Mouse (Mus musculus): ENCODE results near the gene Sv2c. TPM values are rescaled to one million over a fixed set of nuclear protein-coding genes. Genes with fewer than 3 reads are reported as not detected.

Sv2c gene
- polyA plus RNA-seq, 2 experiments, result 0.02 to 0.18 TPM

GRCm38 (mm10) chr13:95965162-95965561, 167.2 kb downstream of the Sv2c start:
- H3K4me3 ChIP-seq (ENCODE audit: insufficient read depth in 1 of 2, low read depth in 2 of 2, low read length in 2 of 2), result no peak overlapping the region
- ATAC-seq (ENCODE audit: insufficient read depth), result peak; percentile 89
- peak; percentile 77 to 87 (median 80) for DNase-seq (ENCODE audit: low read depth in 3 of 3, low spot score in 3 of 3)
- peak overlapping the region; percentile 87 for H3K27ac ChIP-seq
- no peaks in the 10 kb centered on the region for H3K27me3 ChIP-seq (ENCODE audit: control insufficient read depth, insufficient read depth, low read length)
- peak overlapping the region; percentile 42 for H3K9ac ChIP-seq (replicated peaks)
- 12% methylated on average over 10 of the region's 10 CpGs for WGBS (ENCODE audit: insufficient replicate concordance)
- peak overlapping the region; percentile 63 for H3K4me2 ChIP-seq (ENCODE audit: low read depth)
- H3K4me1 ChIP-seq (replicated peaks; ENCODE audit: control insufficient read depth in 2 of 2, insufficient read depth in 2 of 2, low read length in 1 of 2), result peaks cover 49 to 54% of the 10 kb centered on the region in 2 experiments
- TF ChIP-seq CTCF (IDR thresholded peaks at IDR 0.05; ENCODE audit: low read depth) (no peak), EP300 (IDR thresholded peaks at IDR 0.05; ENCODE audit: low read depth) (peak; percentile 91)
- H3K9me3 ChIP-seq (ENCODE audit: control insufficient read depth, low read length), result no peaks in the 10 kb centered on the region
- H3K36me3 ChIP-seq (replicated peaks; ENCODE audit: control insufficient read depth, insufficient read depth, low read depth), result no peaks in the 10 kb centered on the region

- no peaks in the 10 kb centered on the region for H3K36me3 ChIP-seq (replicated peaks; ENCODE audit: control insufficient read depth, insufficient read depth, low read depth)
- TF ChIP-seq CTCF (IDR thresholded peaks at IDR 0.05; ENCODE audit: low read depth) (no peak), EP300 (IDR thresholded peaks at IDR 0.05; ENCODE audit: low read depth) (no peak)
- H3K4me1 ChIP-seq (replicated peaks; ENCODE audit: control insufficient read depth in 2 of 2, insufficient read depth in 2 of 2, low read length in 1 of 2), result peaks cover 52 to 58% of the 10 kb centered on the region in 2 experiments
- no peak for ATAC-seq (ENCODE audit: insufficient read depth)
- peak overlapping the region; percentile 63 for H3K4me2 ChIP-seq (ENCODE audit: low read depth)
- 36% methylated on average over 8 of the region's 8 CpGs for WGBS (ENCODE audit: insufficient replicate concordance)
- no peak for DNase-seq (ENCODE audit: low read depth in 3 of 3, low spot score in 3 of 3)
- H3K27me3 ChIP-seq (ENCODE audit: control insufficient read depth, insufficient read depth, low read length), result no peaks in the 10 kb centered on the region
- peak overlapping the region; percentile 42 for H3K9ac ChIP-seq (replicated peaks)
- H3K9me3 ChIP-seq (ENCODE audit: control insufficient read depth, low read length), result no peaks in the 10 kb centered on the region
- no peak overlapping the region for H3K4me3 ChIP-seq (ENCODE audit: insufficient read depth in 1 of 2, low read depth in 2 of 2, low read length in 2 of 2)
- H3K27ac ChIP-seq, result peak overlapping the region; percentile 87
Observed at GRCm38 (mm10) chr13:95964226-95964625, 168.2 kb downstream of the Sv2c start.

- TF ChIP-seq EP300 (IDR thresholded peaks at IDR 0.05; ENCODE audit: low read depth), result no peak
- TF ChIP-seq CTCF (IDR thresholded peaks at IDR 0.05; ENCODE audit: low read depth), result no peak
- Histone ChIP-seq H3K4me3 (ENCODE audit: insufficient read depth in 1 of 2, low read depth in 2 of 2, low read length in 2 of 2) (no peak overlapping the region), H3K4me2 (ENCODE audit: low read depth) (no peak overlapping the region), H3K27me3 (ENCODE audit: control insufficient read depth, insufficient read depth, low read length) (no peaks in the 10 kb centered on the region), H3K36me3 (replicated peaks; ENCODE audit: control insufficient read depth, insufficient read depth, low read depth) (no peaks in the 10 kb centered on the region), H3K27ac (peak overlapping the region; percentile 87), H3K4me1 (replicated peaks; ENCODE audit: control insufficient read depth in 2 of 2, insufficient read depth in 2 of 2, low read length in 1 of 2) (peaks cover 52 to 58% of the 10 kb centered on the region in 2 experiments), H3K9ac (replicated peaks) (no peak overlapping the region), H3K9me3 (ENCODE audit: control insufficient read depth, low read length) (no peaks in the 10 kb centered on the region)
- ATAC-seq (ENCODE audit: insufficient read depth) (no peak), DNase-seq (ENCODE audit: low read depth in 3 of 3, low spot score in 3 of 3) (no peak)
- 24% methylated on average over 1 of the region's 1 CpGs for WGBS (ENCODE audit: insufficient replicate concordance)
Observed at GRCm38 (mm10) chr13:95963671-95964070, 168.7 kb downstream of the Sv2c start.

GRCm38 (mm10) chr13:95961905-95962304, 170.5 kb downstream of the Sv2c start:
- ATAC-seq (ENCODE audit: insufficient read depth), result no peak
- no peaks in the 10 kb centered on the region for H3K36me3 ChIP-seq (replicated peaks; ENCODE audit: control insufficient read depth, insufficient read depth, low read depth)

GRCm38 (mm10) chr13:95961191-95961791, 171.1 kb downstream of the Sv2c start:
- no peaks in the 10 kb centered on the region for H3K9me3 ChIP-seq (ENCODE audit: control insufficient read depth, low read length)
- peak overlapping the region; percentile 51 for H3K27ac ChIP-seq
- H3K4me2 ChIP-seq (ENCODE audit: low read depth), result peak overlapping the region; percentile 87
- H3K4me1 ChIP-seq (replicated peaks; ENCODE audit: control insufficient read depth in 2 of 2, insufficient read depth in 2 of 2, low read length in 1 of 2), result peaks cover 46 to 54% of the 10 kb centered on the region in 2 experiments
- TF ChIP-seq CTCF (IDR thresholded peaks at IDR 0.05; ENCODE audit: low read depth) (no peak), EP300 (IDR thresholded peaks at IDR 0.05; ENCODE audit: low read depth) (no peak)
- DNase-seq (ENCODE audit: low read depth in 3 of 3, low spot score in 3 of 3), result peak in 1 of 3 experiments; percentile 32
- H3K36me3 ChIP-seq (replicated peaks; ENCODE audit: control insufficient read depth, insufficient read depth, low read depth), result no peaks in the 10 kb centered on the region
- peak overlapping the region; percentile 66 for H3K9ac ChIP-seq (replicated peaks)
- no peak for ATAC-seq (ENCODE audit: insufficient read depth)
- no peaks in the 10 kb centered on the region for H3K27me3 ChIP-seq (ENCODE audit: control insufficient read depth, insufficient read depth, low read length)
- WGBS (ENCODE audit: insufficient replicate concordance), result 29% methylated on average over 29 of the region's 29 CpGs
- H3K4me3 ChIP-seq (ENCODE audit: insufficient read depth in 1 of 2, low read depth in 2 of 2, low read length in 2 of 2), result peak overlapping the region; percentile 55 to 56

More at GRCm38 (mm10) chr13:95961905-95962304, 170.5 kb downstream of the Sv2c start:
- H3K9ac ChIP-seq (replicated peaks), result peak overlapping the region; percentile 32
- no peaks in the 10 kb centered on the region for H3K9me3 ChIP-seq (ENCODE audit: control insufficient read depth, low read length)
- peak overlapping the region; percentile 87 for H3K4me2 ChIP-seq (ENCODE audit: low read depth)
- 29% methylated on average over 7 of the region's 7 CpGs for WGBS (ENCODE audit: insufficient replicate concordance)
- H3K27me3 ChIP-seq (ENCODE audit: control insufficient read depth, insufficient read depth, low read length), result no peaks in the 10 kb centered on the region
- peak overlapping the region; percentile 51; the same call in 1 of the 2 replicates for H3K27ac ChIP-seq
- H3K4me1 ChIP-seq (replicated peaks; ENCODE audit: control insufficient read depth in 2 of 2, insufficient read depth in 2 of 2, low read length in 1 of 2), result peaks cover 46 to 54% of the 10 kb centered on the region in 2 experiments
- H3K4me3 ChIP-seq (ENCODE audit: insufficient read depth in 1 of 2, low read depth in 2 of 2, low read length in 2 of 2), result peak overlapping the region; percentile 55 to 56; a peak in 3 of 4 replicates
- DNase-seq (ENCODE audit: low read depth in 3 of 3, low spot score in 3 of 3), result no peak
- TF ChIP-seq CTCF (IDR thresholded peaks at IDR 0.05; ENCODE audit: low read depth), result no peak
- TF ChIP-seq EP300 (IDR thresholded peaks at IDR 0.05; ENCODE audit: low read depth), result 0 out of 2 replicates have a peak, but pooled peaks have one; percentile 8

All from liver, embryonic 14.5 days (tissue).